In genomic region chr11:54088253-54088946, GRCm38 (mm10) we compare ENCODE assay signal across 14 mouse cellular contexts. TPM values are rescaled to one million over a fixed set of nuclear protein-coding genes. Genes with fewer than 3 reads are reported as not detected.
DNase-seq lines count a peak whose midpoint lies in the region; ATAC-seq and TF ChIP-seq lines count a peak whose summit lies in the region.
"Had no signal": no experiment of that assay in that cellular context is flagged by ENCODE, and none has a peak within 500 bp of the region (broad histone marks: within the 10 kb centered on the region; RNA-seq: fewer than 3 reads in every experiment).

No protein-coding gene starts in this region.

- 0 out of 2 replicates have a peak, but pooled peaks cover 3% of the 10 kb centered on the region for H3K4me1 ChIP-seq in intestine, embryonic 14.5 days (replicated peaks; ENCODE audit: control insufficient read depth, insufficient read depth, low read length)
- no peaks in the 10 kb centered on the region; the same call in 1 of the 2 replicates for H3K4me1 ChIP-seq in intestine, embryonic 15.5 days (replicated peaks)
- peaks cover 7 to 23% of the 10 kb centered on the region in 2 experiments for H3K4me1 ChIP-seq in MEL (ENCODE audit: control insufficient read depth in 1 of 2, insufficient read depth in 2 of 2, low read length in 2 of 2)

- no peak for TF ChIP-seq CTCF in MEL (IDR thresholded peaks at IDR 0.05 in 2 of 3, conservative IDR thresholded peaks at IDR 0.05 in 1 of 3; ENCODE audit: control insufficient read depth in 1 of 3, insufficient read depth in 1 of 3, low read depth in 2 of 3, low read length in 3 of 3, poor library complexity in 1 of 3, severe bottlenecking in 1 of 3)

- no peak overlapping the region for H3K4me2 ChIP-seq in intestine, embryonic 14.5 days (ENCODE audit: low read length)
- no peak overlapping the region for H3K4me2 ChIP-seq in intestine, embryonic 15.5 days (replicated peaks)
- H3K4me2 ChIP-seq: heart, embryonic 11.5 days; kidney, embryonic 15.5 days; neural tube, embryonic 15.5 days had no signal

- H3K79me2 ChIP-seq in MEL (ENCODE audit: control insufficient read depth, insufficient read depth, low read length, poor library complexity) = no peaks in the 10 kb centered on the region

- TF ChIP-seq RAD21 in MEL (IDR thresholded peaks at IDR 0.05; ENCODE audit: low read depth, low read length) = no peak

- H3K27ac ChIP-seq in intestine, embryonic 14.5 days (ENCODE audit: low read depth) = no peak overlapping the region
- no peak overlapping the region for H3K27ac ChIP-seq in intestine, embryonic 15.5 days
- no peak overlapping the region for H3K27ac ChIP-seq in MEL (ENCODE audit: control insufficient read depth, low read depth, low read length)
- H3K27ac ChIP-seq: kidney, embryonic 15.5 days; layer of hippocampus, adult 2 months; liver, embryonic 14.5 days; neural tube, embryonic 15.5 days had no signal

- no peaks in the 10 kb centered on the region for H3K9me3 ChIP-seq in intestine, embryonic 14.5 days (ENCODE audit: control insufficient read depth, low read length)
- H3K9me3 ChIP-seq in intestine, embryonic 15.5 days = no peaks in the 10 kb centered on the region
- H3K9me3 ChIP-seq in MEL (replicated peaks; ENCODE audit: insufficient read depth, low read length) = no peaks in the 10 kb centered on the region
- H3K9me3 ChIP-seq: kidney, embryonic 15.5 days; neural tube, embryonic 15.5 days had no signal

- WGBS in intestine, embryonic 14.5 days = 79% methylated on average over 7 of the region's 7 CpGs
- 75% methylated on average over 7 of the region's 7 CpGs for WGBS in intestine, embryonic 15.5 days

- 0 out of 2 replicates have a peak, but pooled peaks have one; percentile 41 for ATAC-seq in intestine, embryonic 14.5 days (replicated peaks; ENCODE audit: low FRiP score, low TSS enrichment, low read depth)
- ATAC-seq in intestine, embryonic 15.5 days = no peak; the same call in 1 of the 2 replicates
- peak; percentile 34 to 41; a peak in 2 of 4 replicates for ATAC-seq in hematopoietic stem cell, adult 5-6 weeks (replicated peaks in 1 of 2; ENCODE audit: insufficient read depth in 1 of 2, low FRiP score in 2 of 2, low TSS enrichment in 1 of 2, low read depth in 1 of 2, poor library complexity in 2 of 2, severe bottlenecking in 2 of 2)

- H3K9ac ChIP-seq in intestine, embryonic 14.5 days (ENCODE audit: low read length) = no peak overlapping the region
- no peak overlapping the region for H3K9ac ChIP-seq in intestine, embryonic 15.5 days
- H3K9ac ChIP-seq in MEL (ENCODE audit: control insufficient read depth, low read depth, low read length, poor library complexity, severe bottlenecking) = peak overlapping the region; percentile 53
- H3K9ac ChIP-seq: kidney, embryonic 15.5 days; liver, embryonic 14.5 days; neural tube, embryonic 15.5 days had no signal

- H3K4me3 ChIP-seq in intestine, embryonic 14.5 days (ENCODE audit: low read depth, low read length) = no peak overlapping the region
- H3K4me3 ChIP-seq in intestine, embryonic 15.5 days (replicated peaks) = no peak overlapping the region
- H3K4me3 ChIP-seq in MEL (ENCODE audit: control insufficient read depth in 1 of 2, insufficient read depth in 1 of 2, low read depth in 2 of 2, low read length in 2 of 2) = peak overlapping the region; percentile 65 to 76
- H3K4me3 ChIP-seq: erythroblast, embryonic 14.5 days; kidney, embryonic 15.5 days; layer of hippocampus, adult 2 months; neural tube, embryonic 15.5 days had no signal

- DNase-seq in intestine, embryonic 14.5 days (ENCODE audit: low spot score) = no peak
- DNase-seq in 416B (ENCODE audit: low read depth) (peak; percentile 36), MEL (ENCODE audit: low read depth, low spot score) (peak; percentile 91), adipocyte (ENCODE audit: low spot score) (no peak)
- no peak for DNase-seq in kidney, postnatal 10 days

- no peaks in the 10 kb centered on the region for H3K36me3 ChIP-seq in intestine, embryonic 14.5 days (ENCODE audit: control insufficient read depth, insufficient read depth, low read length)
- no peaks in the 10 kb centered on the region for H3K36me3 ChIP-seq in intestine, embryonic 15.5 days
- peaks cover 0 to 20% of the 10 kb centered on the region in 2 experiments; a peak in 2 of 4 replicates for H3K36me3 ChIP-seq in MEL (ENCODE audit: control insufficient read depth in 1 of 2, insufficient read depth in 2 of 2, low read length in 2 of 2)
- H3K36me3 ChIP-seq: kidney, embryonic 15.5 days; neural tube, embryonic 15.5 days had no signal

- H3K27me3 ChIP-seq in intestine, embryonic 14.5 days (replicated peaks; ENCODE audit: control insufficient read depth, insufficient read depth, low read length) = no peaks in the 10 kb centered on the region
- no peaks in the 10 kb centered on the region for H3K27me3 ChIP-seq in intestine, embryonic 15.5 days (replicated peaks)
- no peaks in the 10 kb centered on the region for H3K27me3 ChIP-seq in MEL (ENCODE audit: control insufficient read depth in 1 of 2, insufficient read depth in 2 of 2, low read length in 2 of 2)
- H3K27me3 ChIP-seq: kidney, embryonic 15.5 days; neural tube, embryonic 15.5 days; Patski had no signal

- peak in 1 of 2 experiments; percentile 49; a peak in 2 of 4 replicates for TF ChIP-seq EP300 in MEL (IDR thresholded peaks at IDR 0.05; ENCODE audit: low read depth in 1 of 2, low read length in 2 of 2)

- TF ChIP-seq POLR2A in MEL (IDR thresholded peaks at IDR 0.05; ENCODE audit: control insufficient read depth in 1 of 2, insufficient read depth in 1 of 2, low read depth in 1 of 2, low read length in 2 of 2, poor library complexity in 1 of 2) = no peak

TF ChIP-seq in MEL, 35 proteins besides CTCF, POLR2A, EP300 and RAD21:
- peak; percentile 86 for TF ChIP-seq MEF2A (IDR thresholded peaks at IDR 0.05; ENCODE audit: extremely low read depth, insufficient replicate concordance, low read depth, low read length, poor library complexity, severe bottlenecking)
- no peak for TF ChIP-seq CHD1 (IDR thresholded peaks at IDR 0.05; ENCODE audit: low read depth, low read length)
- 0 out of 2 replicates have a peak, but pooled peaks have one; percentile 6 for TF ChIP-seq RCOR1 (IDR thresholded peaks at IDR 0.05; ENCODE audit: low read depth, low read length)
- no peak for TF ChIP-seq USF2 (IDR thresholded peaks at IDR 0.05; ENCODE audit: borderline replicate concordance in 1 of 2, insufficient read depth in 1 of 2, low read depth in 1 of 2, low read length in 2 of 2)
- TF ChIP-seq MAX (IDR thresholded peaks at IDR 0.05; ENCODE audit: low read length) = no peak
- peak; percentile 52 for TF ChIP-seq SIN3A (IDR thresholded peaks at IDR 0.05; ENCODE audit: low read length)
- TF ChIP-seq POLR2AphosphoS5 (IDR thresholded peaks at IDR 0.05; ENCODE audit: borderline replicate concordance, low read depth, low read length) = no peak
- TF ChIP-seq TAL1 (IDR thresholded peaks at IDR 0.05; ENCODE audit: low read length) = no peak
- TF ChIP-seq BHLHE40 (IDR thresholded peaks at IDR 0.05; ENCODE audit: borderline replicate concordance, low read depth, low read length) = peak; percentile 10; the same call in 1 of the 2 replicates
- no peak for TF ChIP-seq ZMIZ1 (IDR thresholded peaks at IDR 0.05; ENCODE audit: low read depth, low read length)
- no peak; the same call in 1 of the 2 replicates for TF ChIP-seq SMC3 (IDR thresholded peaks at IDR 0.05; ENCODE audit: low read depth, low read length)
- peak; percentile 84 for TF ChIP-seq ETS1 (IDR thresholded peaks at IDR 0.05; ENCODE audit: low read depth, low read length)
- no peak for TF ChIP-seq ZNF384 (IDR thresholded peaks at IDR 0.05; ENCODE audit: low read depth, low read length)
- peak; percentile 85 for TF ChIP-seq MXI1 (IDR thresholded peaks at IDR 0.05; ENCODE audit: low read depth, low read length)
- no peak for TF ChIP-seq GABPA (IDR thresholded peaks at IDR 0.05; ENCODE audit: low read depth, low read length)
- TF ChIP-seq TCF12 (IDR thresholded peaks at IDR 0.05; ENCODE audit: low read depth, low read length) = 0 out of 2 replicates have a peak, but pooled peaks have one; percentile 22
- TF ChIP-seq GATA1 (IDR thresholded peaks at IDR 0.05; ENCODE audit: low read depth, low read length) = peak; percentile 43; the same call in 1 of the 2 replicates
- TF ChIP-seq ELF1 (IDR thresholded peaks at IDR 0.05; ENCODE audit: low read depth, low read length) = no peak; the same call in 1 of the 2 replicates
TF ChIP-seq in MEL: peak in this region for 8.

RNA-seq across cellular contexts. Expression of gene P4ha2, which starts 11.5 kb away (rescaled TPM):
- 38.7 and 44.4 TPM in 2 replicates for polyA plus RNA-seq in intestine, embryonic 14.5 days (2014; fragmentation: Nextera tagmentation; extraction: Ambion mirVana)
- 41.8 and 44.8 TPM in 2 replicates for polyA plus RNA-seq in intestine, embryonic 15.5 days (2015; fragmentation: Nextera tagmentation; extraction: Ambion mirVana)
- total RNA-seq in MEL (2012; rRNA removed) = 18.6 and 32.0 TPM in 2 replicates
- 10 to 100 TPM in 1 of 2 experiments, not detected in 1; 57.8 TPM for polyA plus RNA-seq in MEL (2012; ENCODE audit: insufficient read depth in 1 of 2, insufficient read length in 2 of 2, low read depth in 1 of 2, low replicate concordance in 2 of 2, missing spikeins in 1 of 2)
- total RNA-seq in hematopoietic stem cell, adult 5-6 weeks (2017) = not detected in 2 replicates
- polyA plus RNA-seq: erythroblast, embryonic 14.5 days had no signal

RNA-seq across cellular contexts. Expression of gene Pdlim4, which starts 19.6 kb away (rescaled TPM):
- 48.2 and 59.5 TPM in 2 replicates for polyA plus RNA-seq in intestine, embryonic 14.5 days (2014; fragmentation: Nextera tagmentation; extraction: Ambion mirVana)
- 35.9 and 42.1 TPM in 2 replicates for polyA plus RNA-seq in intestine, embryonic 15.5 days (2015; fragmentation: Nextera tagmentation; extraction: Ambion mirVana)
- total RNA-seq in MEL (2012; rRNA removed) = 0.13 TPM in 1 of 2 replicates, not detected in the other
- polyA plus RNA-seq in MEL (2012; ENCODE audit: insufficient read depth in 1 of 2, insufficient read length in 2 of 2, low read depth in 1 of 2, low replicate concordance in 2 of 2, missing spikeins in 1 of 2) = under 1 TPM in 1 of 2 experiments, not detected in 1; 0.70 TPM
- total RNA-seq in hematopoietic stem cell, adult 5-6 weeks (2017) = not detected in 2 replicates

Comparison
In these comparisons a context has a peak if more than half of its experiments do, and no peak if none do; other contexts are left out.
1. DNase-seq: peak in 416B (single experiment) and MEL (single experiment); none in intestine, embryonic 14.5 days (single experiment), kidney, postnatal 10 days (single experiment) and adipocyte (single experiment).
2. H3K4me3 ChIP-seq: peak in MEL (2 of 2); none in intestine, embryonic 14.5 days (single experiment) and intestine, embryonic 15.5 days (single experiment).
3. RNA of gene Pdlim4, which starts 19.6 kb away (polyA plus RNA-seq): 48.2 to 59.5 TPM in intestine, embryonic 14.5 days and 35.9 to 42.1 TPM in intestine, embryonic 15.5 days; 0.70 TPM in MEL; every median in the first group is over 10 times any median in the second.